Mouse (Mus musculus) heart, postnatal 0 days (tissue): ENCODE data around the gene Bco2. TPM values are rescaled to one million over a fixed set of nuclear protein-coding genes. Genes with fewer than 3 reads are reported as not detected.
A peak's percentile ranks its signal among the peaks of the same experiment; 100 is the strongest.

Experiments used
- ATAC-seq: fragments of 200-750 bp; cut with Nextera tagmentation; 2 replicates; pipeline ENCODE4 v1.8.0; 2017; ENCODE audit warnings: low read depth, moderate number of reproducible peaks, moderate library complexity; ENCODE audit not compliant: insufficient read depth
- DNase-seq: peaks from one replicate; pipeline ENCODE4 v3.0.0-alpha.2; 2016; ENCODE audit warnings: low spot score
- H3K27ac ChIP-seq: fragments of 300-500 bp; sonication (generic); 2 replicates; pipeline ENCODE4 v1.5.1; 2014; ENCODE audit warnings: low read depth, mild to moderate bottlenecking
- H3K27me3 ChIP-seq: fragments of 300-500 bp; sonication (generic); 2 replicates; pipeline ENCODE4 v1.6.1; 2014; ENCODE audit warnings: low read length, mixed read lengths; ENCODE audit not compliant: control insufficient read depth, insufficient read depth
- H3K36me3 ChIP-seq: fragments of 300-500 bp; sonication (generic); replicated peaks from 2 replicates; pipeline ENCODE4 v1.6.1; 2014; ENCODE audit warnings: low read length, mixed read lengths; ENCODE audit not compliant: control insufficient read depth, insufficient read depth
- H3K4me1 ChIP-seq: fragments of 300-500 bp; sonication (generic); 2 replicates; pipeline ENCODE4 v1.6.1; 2014; ENCODE audit warnings: antibody characterized with exemption; ENCODE audit not compliant: control insufficient read depth, insufficient read depth
- H3K4me2 ChIP-seq: fragments of 300-500 bp; sonication (generic); 2 replicates; pipeline ENCODE4 v1.6.1; 2014; ENCODE audit warnings: low read depth, mild to moderate bottlenecking, low read length, moderate library complexity
- H3K4me3 ChIP-seq: fragments of 300-500 bp; sonication (generic); 2 replicates; pipeline ENCODE4 v1.5.1; 2014; ENCODE audit warnings: low read depth, low read length
- H3K9ac ChIP-seq: fragments of 300-500 bp; sonication (generic); replicated peaks from 2 replicates; pipeline ENCODE4 v1.6.1; 2014; ENCODE audit warnings: low read depth, low read length, mixed read lengths
- H3K9me3 ChIP-seq: fragments of 300-500 bp; sonication (generic); replicated peaks from 2 replicates; pipeline ENCODE4 v1.6.1; 2016; ENCODE audit warnings: low read length; ENCODE audit not compliant: control insufficient read depth
- CTCF ChIP-seq: IDR thresholded peaks from 2 replicates; pipeline ENCODE4 v1.5.1; 2016; ENCODE audit warnings: antibody characterized with exemption, control low read depth, low read depth
- EP300 ChIP-seq: IDR thresholded peaks from 2 replicates; pipeline ENCODE4 v1.6.1; 2016; ENCODE audit warnings: antibody characterized with exemption, low read depth
- WGBS: fragments of 180-500 bp; shearing (Covaris S2); extraction: QIAGEN DNeasy Blood & Tissue Kit; methylation state at CpG from one replicate; pipeline ENCODE4 v1.1.7; 2014; 5-methylcytosine and 5-hydroxymethylcytosine counted together
- polyA plus RNA-seq: library from polyadenylated mRNA; unstranded; fragments of >200 nt; fragmentation: Nextera tagmentation; extraction: Ambion mirVana; gene quantifications from 2 replicates; pipeline ENCODE4 v1.2.1, GENCODE M21; 2015
- total RNA-seq: library from RNA; depleted of rRNA; stranded (reverse); fragments of >200 nt; gene quantifications from 2 replicates; pipeline ENCODE4 v1.2.3, GENCODE M21; 2014; ENCODE audit warnings: low replicate concordance

Bco2 gene
- total and polyA plus RNA-seq, 2 experiments from 2014 or later = 0.07 TPM; not detected in 1

DNA sequence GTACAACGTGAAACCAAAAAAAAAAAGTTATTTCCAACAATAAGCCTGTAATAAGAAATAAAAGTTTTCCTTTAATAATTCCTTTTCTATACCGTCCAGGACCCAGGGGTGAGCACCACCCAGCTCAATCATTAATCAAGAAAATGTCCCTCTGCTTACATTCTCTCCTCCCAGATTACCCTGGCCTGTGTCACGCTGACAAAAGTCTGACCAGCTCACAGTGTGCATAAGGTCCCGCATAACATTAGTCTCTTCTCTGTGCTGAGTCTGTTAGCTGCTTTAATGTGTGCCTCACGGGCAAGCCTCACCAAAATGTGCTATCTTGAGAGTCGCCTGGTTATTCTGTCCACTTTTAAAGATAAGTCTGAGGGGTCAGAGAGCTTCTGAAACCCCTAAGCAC, 49.6 kb downstream of the Bco2 start:
- H3K4me2 ChIP-seq = no peak overlapping the region
- H3K27me3 ChIP-seq = no peaks in the 10 kb centered on the region
- H3K4me1 ChIP-seq = peaks cover 3% of the 10 kb centered on the region; the same call in 1 of the 2 replicates
- no peak for DNase-seq
- no peak overlapping the region for H3K9ac ChIP-seq
- no peak overlapping the region for H3K4me3 ChIP-seq
- H3K9me3 ChIP-seq = no peaks in the 10 kb centered on the region
- TF ChIP-seq EP300 = no peak
- TF ChIP-seq CTCF = no peak
- H3K27ac ChIP-seq = no peak overlapping the region
- no peaks in the 10 kb centered on the region for H3K36me3 ChIP-seq
- ATAC-seq = no peak
- WGBS = 41% methylated on average over 6 of the region's 6 CpGs

DNA sequence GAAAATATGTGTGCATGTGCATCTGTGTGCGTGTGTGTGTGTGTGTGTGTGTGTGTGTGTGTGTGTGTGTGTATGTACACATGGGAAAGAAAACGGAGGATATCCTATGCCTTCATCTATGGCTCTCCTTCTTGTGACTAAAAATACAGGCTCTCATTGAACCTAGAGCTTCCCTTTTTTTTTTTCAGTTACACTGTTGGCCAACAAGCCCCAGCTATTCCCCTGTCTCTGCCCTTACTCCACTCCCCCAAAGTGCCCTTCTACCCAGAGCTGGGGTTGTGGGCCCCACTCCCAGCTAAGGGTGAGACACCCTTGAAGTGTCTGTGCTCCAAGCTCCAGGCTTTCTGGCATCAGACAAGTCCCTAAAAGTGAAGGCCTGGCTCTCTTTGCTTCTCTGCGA, 52.0 kb downstream of the Bco2 start:
- WGBS = 65% methylated on average over 3 of the region's 3 CpGs
- no peak for DNase-seq
- peaks cover 3% of the 10 kb centered on the region; the same call in 1 of the 2 replicates for H3K4me1 ChIP-seq
- H3K4me2 ChIP-seq = no peak overlapping the region
- H3K9me3 ChIP-seq = no peaks in the 10 kb centered on the region
- no peak overlapping the region for H3K27ac ChIP-seq
- TF ChIP-seq CTCF (no peak), EP300 (no peak)
- ATAC-seq = no peak
- H3K36me3 ChIP-seq = no peaks in the 10 kb centered on the region
- no peaks in the 10 kb centered on the region for H3K27me3 ChIP-seq
- H3K9ac ChIP-seq = no peak overlapping the region
- H3K4me3 ChIP-seq = no peak overlapping the region

DNA sequence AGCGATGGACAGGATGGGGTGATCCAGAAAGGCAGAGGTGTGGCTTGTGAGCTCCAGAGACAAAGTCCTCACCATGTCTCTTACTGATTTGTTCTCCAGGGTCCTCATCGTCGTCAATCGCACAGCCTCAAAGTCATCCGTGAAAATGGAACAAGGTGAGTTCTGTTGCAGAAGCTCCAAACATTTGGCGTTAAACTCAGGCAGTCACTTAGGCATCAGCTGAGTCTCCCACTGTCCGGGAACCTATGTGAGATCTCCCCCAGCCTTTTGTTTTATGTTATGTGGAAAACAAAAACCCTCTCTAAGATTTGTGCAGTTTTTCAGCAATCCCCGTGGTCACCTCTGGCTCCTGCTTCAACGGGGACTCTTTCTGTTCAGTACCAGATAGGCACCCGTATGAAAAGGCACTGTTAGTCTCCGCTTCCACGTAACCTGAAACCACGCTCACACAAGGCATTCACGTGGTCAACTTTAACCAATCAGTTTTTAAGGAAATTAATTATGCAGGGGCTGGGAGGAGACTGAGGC, 53.9 kb downstream of the Bco2 start:
- peak overlapping the region; percentile 66 for H3K4me2 ChIP-seq
- peak; percentile 95 for ATAC-seq
- H3K9me3 ChIP-seq = no peaks in the 10 kb centered on the region
- no peaks in the 10 kb centered on the region; the same call in 1 of the 2 replicates for H3K4me1 ChIP-seq
- peak overlapping the region; percentile 42 for H3K9ac ChIP-seq
- no peak overlapping the region for H3K27ac ChIP-seq
- peak; percentile 93 for DNase-seq
- H3K4me3 ChIP-seq = peak overlapping the region; percentile 42
- TF ChIP-seq CTCF (no peak), EP300 (no peak)
- H3K27me3 ChIP-seq = no peaks in the 10 kb centered on the region
- 15% methylated on average over 14 of the region's 14 CpGs for WGBS
- no peaks in the 10 kb centered on the region for H3K36me3 ChIP-seq

DNA sequence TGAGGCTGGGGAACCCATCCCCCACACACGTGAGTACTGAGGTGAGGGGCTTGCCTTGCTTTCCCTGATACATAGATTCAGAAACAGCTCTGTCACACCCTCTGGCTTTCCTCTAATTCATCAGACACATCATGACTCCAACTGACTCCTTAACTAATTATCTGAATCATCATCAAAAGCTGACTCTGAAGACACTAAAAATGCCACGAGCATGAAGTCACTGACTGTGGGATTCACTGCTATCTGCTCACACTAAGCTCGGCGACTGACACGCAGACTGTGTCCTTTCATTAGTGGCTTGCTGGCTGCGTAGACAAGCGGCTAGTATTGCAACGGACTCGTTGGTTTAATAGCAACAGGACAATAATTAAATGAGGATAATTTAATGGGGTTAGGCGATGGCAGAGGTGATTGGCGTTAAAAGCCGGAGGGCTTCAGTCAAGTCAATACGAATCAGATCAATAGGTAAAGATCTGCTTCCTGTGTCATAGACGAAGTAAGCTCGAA, 54.5 kb downstream of the Bco2 start:
- Histone ChIP-seq H3K27me3 (no peaks in the 10 kb centered on the region), H3K27ac (no peak overlapping the region), H3K4me2 (peak overlapping the region; percentile 66), H3K4me3 (peak overlapping the region; percentile 42), H3K9ac (peak overlapping the region; percentile 42; the same call in 1 of the 2 replicates), H3K4me1 (peaks cover under 1% of the 10 kb centered on the region; the same call in 1 of the 2 replicates), H3K36me3 (no peaks in the 10 kb centered on the region), H3K9me3 (no peaks in the 10 kb centered on the region)
- 57% methylated on average over 15 of the region's 15 CpGs for WGBS
- TF ChIP-seq CTCF (no peak), EP300 (no peak)
- ATAC-seq (no peak), DNase-seq (no peak)

DNA sequence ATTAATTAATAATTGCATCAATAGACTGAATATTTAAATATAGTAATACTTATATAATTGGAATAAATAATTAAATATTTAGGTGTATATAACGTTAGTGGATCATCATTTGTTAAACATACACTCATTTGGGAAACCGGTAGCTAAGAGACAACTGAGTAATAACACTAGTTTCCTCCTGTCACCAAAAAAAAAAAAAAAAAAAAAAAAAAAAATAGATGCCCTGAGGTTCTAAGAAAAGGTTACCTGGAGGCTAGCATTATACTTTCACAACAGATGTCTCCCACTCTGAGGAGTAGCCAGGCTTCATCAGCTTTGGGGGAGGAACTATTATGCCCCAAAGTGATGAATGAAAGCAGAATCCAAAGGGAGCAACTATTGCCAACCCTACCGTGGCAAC, 55.2 kb downstream of the Bco2 start:
- ATAC-seq = no peak
- Histone ChIP-seq H3K4me1 (peaks cover 4% of the 10 kb centered on the region; the same call in 1 of the 2 replicates), H3K36me3 (no peaks in the 10 kb centered on the region), H3K4me2 (no peak overlapping the region), H3K4me3 (no peak overlapping the region), H3K9ac (no peak overlapping the region), H3K9me3 (no peaks in the 10 kb centered on the region), H3K27me3 (no peaks in the 10 kb centered on the region), H3K27ac (no peak overlapping the region)
- 82% methylated on average over 3 of the region's 3 CpGs for WGBS
- no peak for DNase-seq
- TF ChIP-seq EP300 (no peak), CTCF (no peak)

DNA sequence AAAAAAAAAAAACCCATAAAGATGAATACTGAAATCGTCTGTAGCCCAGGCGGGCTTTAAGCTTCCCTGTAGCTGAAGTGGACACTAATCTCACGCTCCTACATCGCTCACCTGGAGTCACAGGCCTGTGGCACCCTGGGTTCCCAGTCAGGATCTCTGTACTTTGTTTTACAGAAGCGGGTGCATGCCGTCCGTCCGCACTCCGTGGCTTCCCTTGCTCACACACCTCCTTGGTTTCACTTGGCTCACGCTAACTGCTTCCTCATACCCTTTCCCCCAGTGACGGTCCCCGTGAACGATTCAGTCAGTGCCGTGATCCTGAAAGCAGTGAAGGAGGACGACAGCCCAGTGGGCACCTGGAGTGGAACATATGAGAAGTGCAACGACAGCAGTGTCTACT, 56.2 kb downstream of the Bco2 start:
- H3K4me2 ChIP-seq = no peak overlapping the region
- H3K27ac ChIP-seq = no peak overlapping the region
- DNase-seq = no peak
- ATAC-seq = no peak
- H3K9ac ChIP-seq = no peak overlapping the region
- H3K4me3 ChIP-seq = no peak overlapping the region
- TF ChIP-seq CTCF (no peak), EP300 (no peak)
- 77% methylated on average over 16 of the region's 16 CpGs for WGBS
- H3K36me3 ChIP-seq = no peaks in the 10 kb centered on the region
- H3K27me3 ChIP-seq = no peaks in the 10 kb centered on the region
- peaks cover 4% of the 10 kb centered on the region; the same call in 1 of the 2 replicates for H3K4me1 ChIP-seq
- no peaks in the 10 kb centered on the region for H3K9me3 ChIP-seq
